Mouse (Mus musculus) ES-E14 (cell line): ENCODE measurements at regions not wholly inside any gene's neighbourhood (a gene's known extent, or its start where the extent isn't known, plus 50 kb on each side); places are given as distances from the start of the nearest gene placed in this dataset.

Experiments
- CHD2 ChIP-seq: IDR thresholded peaks from 2 replicates; pipeline ENCODE4 v1.6.1; 2014; ENCODE audit warnings: mild to moderate bottlenecking, low read depth, low read length, inconsistent platforms
- HCFC1 ChIP-seq: IDR thresholded peaks from 2 replicates; pipeline ENCODE4 v1.6.1; 2012; ENCODE audit warnings: low read length, inconsistent platforms, borderline replicate concordance; ENCODE audit not compliant: insufficient read depth
- MAFK ChIP-seq: IDR thresholded peaks from 2 replicates; pipeline ENCODE4 v1.6.1; 2014; ENCODE audit warnings: mild to moderate bottlenecking, low read depth, low read length, inconsistent platforms; ENCODE audit not compliant: insufficient read depth

DNA sequence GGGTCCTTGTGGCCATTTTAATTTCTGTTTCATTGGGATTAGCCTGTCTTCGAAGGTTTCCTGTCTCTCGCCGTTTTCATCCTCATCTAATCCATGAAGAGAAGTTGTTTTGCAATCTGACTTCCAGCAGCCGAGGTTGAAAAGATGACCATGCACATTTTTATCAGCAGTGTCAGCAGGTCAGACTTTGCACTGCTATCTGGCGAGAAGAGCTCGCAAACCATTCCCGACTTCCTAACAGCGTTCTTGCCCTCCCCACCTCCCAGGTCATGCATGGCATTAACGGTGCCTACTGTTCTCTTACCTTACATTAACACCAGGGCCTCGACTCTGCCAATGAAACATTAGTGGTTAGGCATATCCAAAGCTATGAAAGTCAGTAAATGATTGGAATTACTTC is 60.1 kb upstream of the Elovl6 start:
- TF ChIP-seq MAFK (no peak), HCFC1 (no peak), CHD2 (no peak)
